Mouse (Mus musculus) liver, embryonic 13.5 days (tissue): ENCODE data around the gene Syn2. TPM values are rescaled to one million over a fixed set of nuclear protein-coding genes. Genes with fewer than 3 reads are reported as not detected.
A peak's percentile ranks its signal among the peaks of the same experiment; 100 is the strongest.
"Not testable (repeated sequence)": the region's sequence is repeated elsewhere in the genome, so short reads cannot be mapped to it uniquely, and the experiment has no call there.

Source experiments
- ATAC-seq: fragments of 200-750 bp; cut with Nextera tagmentation; 2 replicates; pipeline ENCODE4 v1.8.0; 2017; ENCODE audit warnings: low read depth, mild to moderate bottlenecking, moderate number of reproducible peaks, moderate library complexity
- DNase-seq: peaks from one replicate; pipeline ENCODE4 v3.0.0; 2022
- H3K27ac ChIP-seq: fragments of 300-500 bp; sonication (generic); 2 replicates; pipeline ENCODE4 v1.5.1; 2015; ENCODE audit warnings: moderate library complexity, mild to moderate bottlenecking, inconsistent platforms
- H3K27me3 ChIP-seq: fragments of 300-500 bp; sonication (generic); 2 replicates; pipeline ENCODE4 v1.6.1; 2015; ENCODE audit warnings: mild to moderate bottlenecking, inconsistent platforms
- H3K36me3 ChIP-seq: fragments of 300-500 bp; sonication (generic); 2 replicates; pipeline ENCODE4 v1.6.1; 2015; ENCODE audit warnings: mild to moderate bottlenecking, inconsistent platforms
- H3K4me1 ChIP-seq: fragments of 300-500 bp; sonication (generic); replicated peaks from 2 replicates; pipeline ENCODE4 v1.6.1; 2015; ENCODE audit warnings: inconsistent platforms
- H3K4me2 ChIP-seq: fragments of 300-500 bp; sonication (generic); 2 replicates; pipeline ENCODE4 v1.6.1; 2015; ENCODE audit warnings: inconsistent platforms, mild to moderate bottlenecking, moderate library complexity
- H3K4me3 ChIP-seq: fragments of 300-500 bp; sonication (generic); replicated peaks from 2 replicates; pipeline ENCODE4 v1.5.1; 2015; ENCODE audit warnings: mild to moderate bottlenecking, inconsistent platforms
- H3K9ac ChIP-seq: fragments of 300-500 bp; sonication (generic); 2 replicates; pipeline ENCODE4 v1.6.1; 2015; ENCODE audit warnings: mild to moderate bottlenecking, inconsistent platforms
- H3K9me3 ChIP-seq: fragments of 300-500 bp; sonication (generic); replicated peaks from 2 replicates; pipeline ENCODE4 v1.6.1; 2016; ENCODE audit warnings: inconsistent platforms
- WGBS: fragments of 180-500 bp; shearing (Covaris S2); methylation state at CpG from one replicate; pipeline ENCODE4 v1.1.7; 2015; ENCODE audit not compliant: insufficient replicate concordance; 5-methylcytosine and 5-hydroxymethylcytosine counted together
- polyA plus RNA-seq: library from polyadenylated mRNA; unstranded; fragments of >200 nt; fragmentation: Nextera tagmentation; extraction: Ambion mirVana; gene quantifications from 2 replicates; pipeline ENCODE4 v1.2.1, GENCODE M21; 2015

Gene Syn2
- polyA plus RNA-seq, 1 experiment from 2014 or later, result 0.09 TPM

- WGBS, result 57% methylated on average over 3 of the region's 3 CpGs
- Histone ChIP-seq H3K9ac (no peak overlapping the region), H3K27me3 (no peaks in the 10 kb centered on the region), H3K27ac (no peak overlapping the region), H3K36me3 (no peaks in the 10 kb centered on the region), H3K4me3 (no peak overlapping the region), H3K4me2 (no peak overlapping the region), H3K9me3 (no peaks in the 10 kb centered on the region), H3K4me1 (no peaks in the 10 kb centered on the region)
- no peak for DNase-seq
- no peak for ATAC-seq
Measured at GRCm38 (mm10) chr6:115230557-115230956, 95.9 kb downstream of the Syn2 start.

- Histone ChIP-seq H3K9me3 (no peaks in the 10 kb centered on the region), H3K4me3 (no peak overlapping the region), H3K9ac (no peak overlapping the region), H3K4me2 (no peak overlapping the region), H3K27ac (no peak overlapping the region), H3K4me1 (no peaks in the 10 kb centered on the region), H3K27me3 (no peaks in the 10 kb centered on the region), H3K36me3 (no peaks in the 10 kb centered on the region)
- DNase-seq (no peak), ATAC-seq (no peak)
- 54% methylated on average over 4 of the region's 4 CpGs for WGBS
Measured at GRCm38 (mm10) chr6:115231836-115232235, 97.1 kb downstream of the Syn2 start.

GRCm38 (mm10) chr6:115232562-115232961 is 97.9 kb downstream of the Syn2 start:
- Histone ChIP-seq H3K27ac (no peak overlapping the region), H3K9ac (no peak overlapping the region), H3K4me2 (no peak overlapping the region), H3K9me3 (no peaks in the 10 kb centered on the region), H3K27me3 (no peaks in the 10 kb centered on the region), H3K36me3 (no peaks in the 10 kb centered on the region), H3K4me3 (no peak overlapping the region), H3K4me1 (no peaks in the 10 kb centered on the region)
- ATAC-seq, result no peak
- DNase-seq, result no peak
- WGBS, result 31% methylated on average over 1 of the region's 1 CpGs

GRCm38 (mm10) chr6:115238031-115239027 is 103.6 kb downstream of the Syn2 start:
- no peaks in the 10 kb centered on the region for H3K4me1 ChIP-seq
- no peaks in the 10 kb centered on the region for H3K36me3 ChIP-seq
- DNase-seq, result no peak
- no peak overlapping the region for H3K4me3 ChIP-seq
- H3K9ac ChIP-seq, result no peak overlapping the region
- H3K4me2 ChIP-seq, result no peak overlapping the region
- no peak for ATAC-seq
- no peak overlapping the region for H3K27ac ChIP-seq
- WGBS, result 61% methylated on average over 9 of the region's 9 CpGs
- H3K9me3 ChIP-seq, result no peaks in the 10 kb centered on the region
- no peaks in the 10 kb centered on the region for H3K27me3 ChIP-seq

GRCm38 (mm10) chr6:115239335-115239734 is 104.6 kb downstream of the Syn2 start:
- Histone ChIP-seq H3K36me3 (no peaks in the 10 kb centered on the region), H3K27ac (no peak overlapping the region), H3K9ac (no peak overlapping the region), H3K4me2 (no peak overlapping the region), H3K4me3 (no peak overlapping the region), H3K9me3 (no peaks in the 10 kb centered on the region), H3K27me3 (no peaks in the 10 kb centered on the region), H3K4me1 (no peaks in the 10 kb centered on the region)
- ATAC-seq (no peak), DNase-seq (no peak)
- 78% methylated on average over 7 of the region's 7 CpGs for WGBS

- H3K36me3 ChIP-seq, H3K4me3 ChIP-seq, H3K27me3 ChIP-seq, H3K9ac ChIP-seq, H3K4me2 ChIP-seq, H3K27ac ChIP-seq, ATAC-seq, H3K4me1 ChIP-seq, DNase-seq, H3K9me3 ChIP-seq: not testable (repeated sequence)
- 31% methylated on average over 2 of the region's 2 CpGs for WGBS
Measured at GRCm38 (mm10) chr6:115240431-115240830, 105.7 kb downstream of the Syn2 start.

GRCm38 (mm10) chr6:115241131-115241699 is 106.5 kb downstream of the Syn2 start:
- no peak for DNase-seq
- Histone ChIP-seq H3K4me1 (no peaks in the 10 kb centered on the region), H3K27me3 (no peaks in the 10 kb centered on the region), H3K9me3 (no peaks in the 10 kb centered on the region), H3K4me3 (no peak overlapping the region), H3K4me2 (no peak overlapping the region), H3K27ac (no peak overlapping the region), H3K36me3 (no peaks in the 10 kb centered on the region), H3K9ac (no peak overlapping the region)
- no peak for ATAC-seq
- WGBS, result 67% methylated on average over 3 of the region's 3 CpGs

GRCm38 (mm10) chr6:115241939-115242338 is 107.2 kb downstream of the Syn2 start:
- H3K4me3 ChIP-seq, result no peak overlapping the region
- no peak overlapping the region for H3K27ac ChIP-seq
- no peaks in the 10 kb centered on the region for H3K36me3 ChIP-seq
- H3K9ac ChIP-seq, result no peak overlapping the region
- no peaks in the 10 kb centered on the region for H3K27me3 ChIP-seq
- DNase-seq (no peak), ATAC-seq (no peak)
- H3K9me3 ChIP-seq, result no peaks in the 10 kb centered on the region
- no peak overlapping the region for H3K4me2 ChIP-seq
- H3K4me1 ChIP-seq, result no peaks in the 10 kb centered on the region
- 66% methylated on average over 3 of the region's 3 CpGs for WGBS

GRCm38 (mm10) chr6:115244222-115244621 is 109.5 kb downstream of the Syn2 start:
- no peak overlapping the region for H3K4me2 ChIP-seq
- H3K4me1 ChIP-seq, result no peaks in the 10 kb centered on the region
- no peak overlapping the region for H3K9ac ChIP-seq
- H3K27ac ChIP-seq, result no peak overlapping the region
- no peaks in the 10 kb centered on the region for H3K36me3 ChIP-seq
- ATAC-seq (no peak), DNase-seq (no peak)
- H3K4me3 ChIP-seq, result no peak overlapping the region
- 55% methylated on average over 2 of the region's 2 CpGs for WGBS
- H3K27me3 ChIP-seq, result no peaks in the 10 kb centered on the region
- H3K9me3 ChIP-seq, result no peaks in the 10 kb centered on the region

- ATAC-seq, result no peak
- Histone ChIP-seq H3K9me3 (no peaks in the 10 kb centered on the region), H3K4me3 (no peak overlapping the region), H3K27me3 (no peaks in the 10 kb centered on the region), H3K4me2 (no peak overlapping the region), H3K9ac (no peak overlapping the region), H3K4me1 (no peaks in the 10 kb centered on the region), H3K27ac (no peak overlapping the region), H3K36me3 (no peaks in the 10 kb centered on the region)
- no peak for DNase-seq
- 63% methylated on average over 3 of the region's 3 CpGs for WGBS
Measured at GRCm38 (mm10) chr6:115245500-115246058, 110.9 kb downstream of the Syn2 start.

GRCm38 (mm10) chr6:115251531-115251985 is 116.9 kb downstream of the Syn2 start:
- 13% methylated on average over 13 of the region's 13 CpGs for WGBS
- 0 out of 2 replicates have a peak, but pooled peaks have one; percentile 12 for ATAC-seq
- H3K4me3 ChIP-seq, result no peak overlapping the region

More at GRCm38 (mm10) chr6:115251531-115251985, 116.9 kb downstream of the Syn2 start:
- Histone ChIP-seq H3K27ac (no peak overlapping the region), H3K27me3 (no peaks in the 10 kb centered on the region), H3K9ac (no peak overlapping the region), H3K4me1 (peaks cover 5% of the 10 kb centered on the region; the same call in 1 of the 2 replicates), H3K36me3 (no peaks in the 10 kb centered on the region), H3K4me2 (peak overlapping the region; percentile 46), H3K9me3 (no peaks in the 10 kb centered on the region)
- DNase-seq, result no peak
